Mouse (Mus musculus) CH12.LX (cell line): ENCODE results near the gene B3gnt3.

ENCODE experiments used
- MAX ChIP-seq: IDR thresholded peaks from 2 replicates; pipeline ENCODE4 v1.6.1; 2011; ENCODE audit warnings: low read length, improper control_type of control experiment
- TCF12 ChIP-seq: IDR thresholded peaks from 2 replicates; pipeline ENCODE4 v1.6.1; 2014; ENCODE audit warnings: low read depth, mild to moderate bottlenecking, inconsistent platforms, low read length, improper control_type of control experiment

- TF ChIP-seq TCF12 (no peak), MAX (no peak)
Observed at GRCm38 (mm10) chr8:71709134-71709799, 7.7 kb upstream of the B3gnt3 start.
